Mouse (Mus musculus): ENCODE measurements at regions not wholly inside any gene's neighbourhood (a gene's known extent, or its start where the extent isn't known, plus 50 kb on each side); places are given as distances from the start of the nearest gene placed in this dataset.

- TF ChIP-seq GATA1 (IDR thresholded peaks at IDR 0.05; ENCODE audit: low read length), result no peak
These were observed 427.2 kb downstream of the Hao1 start for GRCm38 (mm10) chr2:134126988-134127387.

GRCm38 (mm10) chr2:134107286-134107685, 446.9 kb downstream of the Hao1 start:
- TF ChIP-seq GATA1 (IDR thresholded peaks at IDR 0.05; ENCODE audit: low read length), result no peak

- TF ChIP-seq GATA1 (IDR thresholded peaks at IDR 0.05; ENCODE audit: low read length), result no peak
These were observed 465.8 kb downstream of the Hao1 start for GRCm38 (mm10) chr2:134088374-134088773.

GRCm38 (mm10) chr2:134080148-134080547, 474.0 kb downstream of the Hao1 start:
- no peak for TF ChIP-seq GATA1 (IDR thresholded peaks at IDR 0.05; ENCODE audit: low read length)

GRCm38 (mm10) chr2:134077953-134078352, 476.2 kb downstream of the Hao1 start:
- TF ChIP-seq GATA1 (IDR thresholded peaks at IDR 0.05; ENCODE audit: low read length), result no peak

- TF ChIP-seq GATA1 (IDR thresholded peaks at IDR 0.05; ENCODE audit: low read length), result no peak
These were observed 486.2 kb downstream of the Hao1 start for GRCm38 (mm10) chr2:134067910-134068335.

GRCm38 (mm10) chr2:134067404-134067803, 486.8 kb downstream of the Hao1 start:
- TF ChIP-seq GATA1 (IDR thresholded peaks at IDR 0.05; ENCODE audit: low read length), result no peak

GRCm38 (mm10) chr2:134059916-134060618, 494.1 kb downstream of the Hao1 start:
- peak; percentile 47 for TF ChIP-seq GATA1 (IDR thresholded peaks at IDR 0.05; ENCODE audit: low read length)

GRCm38 (mm10) chr2:134036359-134036874, 484.5 kb downstream of the Bmp2 start:
- TF ChIP-seq GATA1 (IDR thresholded peaks at IDR 0.05; ENCODE audit: low read length), result no peak

- no peak for TF ChIP-seq GATA1 (IDR thresholded peaks at IDR 0.05; ENCODE audit: low read length)
These were observed 477.9 kb downstream of the Bmp2 start for GRCm38 (mm10) chr2:134029631-134030414.

- no peak for TF ChIP-seq GATA1 (IDR thresholded peaks at IDR 0.05; ENCODE audit: low read length)
These were observed 477.2 kb downstream of the Bmp2 start for GRCm38 (mm10) chr2:134029153-134029552.

GRCm38 (mm10) chr2:134017109-134017508, 465.1 kb downstream of the Bmp2 start:
- TF ChIP-seq GATA1 (IDR thresholded peaks at IDR 0.05; ENCODE audit: low read length), result no peak

GRCm38 (mm10) chr2:134003146-134003545, 451.2 kb downstream of the Bmp2 start:
- no peak for TF ChIP-seq GATA1 (IDR thresholded peaks at IDR 0.05; ENCODE audit: low read length)

- no peak for TF ChIP-seq GATA1 (IDR thresholded peaks at IDR 0.05; ENCODE audit: low read length)
These were observed 442.8 kb downstream of the Bmp2 start for GRCm38 (mm10) chr2:133994742-133995141.

- no peak for TF ChIP-seq GATA1 (IDR thresholded peaks at IDR 0.05; ENCODE audit: low read length)
These were observed 442.4 kb downstream of the Bmp2 start for GRCm38 (mm10) chr2:133994337-133994736.

- no peak for TF ChIP-seq GATA1 (IDR thresholded peaks at IDR 0.05; ENCODE audit: low read length)
These were observed 435.7 kb downstream of the Bmp2 start for GRCm38 (mm10) chr2:133987671-133988070.

All from G1E-ER4 (cell line).